Mouse (Mus musculus) layer of hippocampus, postnatal 25 days (tissue): ENCODE measurements around the gene Celf2. TPM values are rescaled to one million over a fixed set of nuclear protein-coding genes. Genes with fewer than 3 reads are reported as not detected.

ENCODE experiments used
- DNase-seq, 2 experiments: peaks; one replicate each; pipeline ENCODE4 v3.0.0; 2022; ENCODE audit warnings: mixed read lengths in 2 of 2, low spot score in 1 of 2; ENCODE audit errors: extremely low spot score in 1 of 2
- total RNA-seq, 2 experiments: library from RNA; stranded (reverse); gene quantifications; 2 replicates each; pipeline ENCODE4 v1.2.3; 2021

The Celf2 gene
- total RNA-seq, 2 experiments from 2014 or later, result 405 to 532 TPM

- no peak for DNase-seq
Observed at GRCm38 (mm10) chr2:6794858-6795257, 714.5 kb downstream of the Celf2 start.

- no peak for DNase-seq
Observed at GRCm38 (mm10) chr2:6790876-6791275, 718.5 kb downstream of the Celf2 start.

GRCm38 (mm10) chr2:6786494-6787144 lies 722.7 kb downstream of the Celf2 start:
- DNase-seq, result no peak

DNA sequence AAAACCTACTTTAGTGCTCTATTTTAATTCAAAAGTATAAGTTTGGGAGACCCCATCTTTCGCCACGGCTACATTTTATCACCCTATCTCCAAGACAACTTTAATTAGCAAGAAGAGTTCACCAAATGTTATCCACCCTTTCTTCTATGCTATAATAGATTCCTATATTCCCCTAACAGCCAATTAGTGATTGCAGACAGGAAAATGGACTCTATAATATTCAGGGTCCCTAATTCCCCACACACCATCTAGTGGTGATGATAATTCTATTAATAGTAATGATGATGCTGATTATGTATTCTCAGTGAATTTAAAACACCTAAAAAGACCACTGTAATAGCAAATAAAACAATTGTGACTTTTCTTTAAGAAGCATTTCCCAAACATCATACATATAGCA lies 739.1 kb downstream of the Celf2 start:
- DNase-seq, result no peak

GRCm38 (mm10) chr2:6762381-6762780 lies 747.0 kb downstream of the Celf2 start:
- no peak for DNase-seq

GRCm38 (mm10) chr2:6743173-6743572 lies 766.2 kb downstream of the Celf2 start:
- DNase-seq, result no peak

GRCm38 (mm10) chr2:6739998-6740668 lies 769.2 kb downstream of the Celf2 start:
- DNase-seq, result no peak

GRCm38 (mm10) chr2:6732026-6732425 lies 777.3 kb downstream of the Celf2 start:
- DNase-seq, result no peak

- DNase-seq, result no peak
Observed at GRCm38 (mm10) chr2:6730860-6731259, 778.5 kb downstream of the Celf2 start.

DNA sequence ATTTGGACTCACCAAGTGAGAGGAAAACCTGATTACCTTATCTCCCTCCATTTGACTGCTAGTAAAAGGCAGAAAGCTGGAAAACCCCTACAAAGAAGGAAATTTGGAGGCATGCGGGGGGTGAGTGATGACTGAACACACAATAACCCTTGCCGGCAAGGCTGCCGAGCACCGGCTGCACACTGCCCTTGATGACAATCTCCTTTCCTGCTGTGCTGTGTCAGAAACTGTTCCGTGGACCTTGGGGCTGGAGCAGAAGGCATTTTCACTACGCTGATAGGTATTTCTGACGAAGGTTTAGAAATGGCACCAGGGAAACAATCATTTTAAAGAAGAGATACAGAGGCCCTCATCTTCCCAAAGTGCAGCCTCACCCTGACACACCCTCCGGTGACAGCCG lies 779.4 kb downstream of the Celf2 start:
- DNase-seq, result no peak

- DNase-seq, result no peak
Observed at GRCm38 (mm10) chr2:6728840-6729252, 780.5 kb downstream of the Celf2 start.

- DNase-seq, result no peak
Observed at GRCm38 (mm10) chr2:6727366-6727765, 782.0 kb downstream of the Celf2 start.

DNA sequence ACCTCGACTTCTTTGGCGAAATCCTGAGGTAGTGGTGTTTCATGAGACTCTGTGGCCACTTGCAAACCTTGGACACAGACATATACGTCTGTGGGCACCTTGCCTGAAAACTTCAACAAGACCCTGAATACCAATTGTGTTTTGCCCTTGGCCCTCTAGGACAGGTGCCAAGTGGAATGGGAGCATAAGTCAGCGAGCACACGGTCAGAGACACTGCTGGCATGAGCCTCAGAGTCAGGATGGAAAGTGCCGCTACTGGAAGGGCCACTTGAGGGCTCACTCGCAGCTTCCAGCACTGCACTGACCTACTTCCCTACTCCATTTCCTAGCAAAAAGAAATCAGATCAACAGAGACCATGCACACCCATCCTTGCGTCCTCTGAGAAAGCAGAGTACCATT lies 783.3 kb downstream of the Celf2 start:
- no peak for DNase-seq

DNA sequence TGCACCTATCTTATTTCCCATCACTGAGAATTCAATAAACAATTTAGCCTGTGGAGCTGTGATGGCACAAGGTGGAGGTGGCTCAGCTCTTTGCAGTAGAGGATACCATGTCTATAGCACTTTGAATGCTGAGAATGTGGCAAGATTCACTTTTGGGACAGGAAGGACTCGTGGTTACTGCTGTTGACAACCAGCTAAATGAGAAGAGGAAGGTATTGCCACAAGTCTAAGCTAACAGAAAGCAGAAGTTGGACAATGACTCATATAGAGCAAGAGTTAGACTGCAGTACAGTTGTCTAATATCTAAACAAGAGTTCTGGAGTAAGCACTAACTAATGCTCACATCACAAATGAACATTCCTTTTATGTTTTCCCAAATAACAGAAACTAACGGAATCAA lies 785.8 kb downstream of the Celf2 start:
- DNase-seq, result no peak

DNA sequence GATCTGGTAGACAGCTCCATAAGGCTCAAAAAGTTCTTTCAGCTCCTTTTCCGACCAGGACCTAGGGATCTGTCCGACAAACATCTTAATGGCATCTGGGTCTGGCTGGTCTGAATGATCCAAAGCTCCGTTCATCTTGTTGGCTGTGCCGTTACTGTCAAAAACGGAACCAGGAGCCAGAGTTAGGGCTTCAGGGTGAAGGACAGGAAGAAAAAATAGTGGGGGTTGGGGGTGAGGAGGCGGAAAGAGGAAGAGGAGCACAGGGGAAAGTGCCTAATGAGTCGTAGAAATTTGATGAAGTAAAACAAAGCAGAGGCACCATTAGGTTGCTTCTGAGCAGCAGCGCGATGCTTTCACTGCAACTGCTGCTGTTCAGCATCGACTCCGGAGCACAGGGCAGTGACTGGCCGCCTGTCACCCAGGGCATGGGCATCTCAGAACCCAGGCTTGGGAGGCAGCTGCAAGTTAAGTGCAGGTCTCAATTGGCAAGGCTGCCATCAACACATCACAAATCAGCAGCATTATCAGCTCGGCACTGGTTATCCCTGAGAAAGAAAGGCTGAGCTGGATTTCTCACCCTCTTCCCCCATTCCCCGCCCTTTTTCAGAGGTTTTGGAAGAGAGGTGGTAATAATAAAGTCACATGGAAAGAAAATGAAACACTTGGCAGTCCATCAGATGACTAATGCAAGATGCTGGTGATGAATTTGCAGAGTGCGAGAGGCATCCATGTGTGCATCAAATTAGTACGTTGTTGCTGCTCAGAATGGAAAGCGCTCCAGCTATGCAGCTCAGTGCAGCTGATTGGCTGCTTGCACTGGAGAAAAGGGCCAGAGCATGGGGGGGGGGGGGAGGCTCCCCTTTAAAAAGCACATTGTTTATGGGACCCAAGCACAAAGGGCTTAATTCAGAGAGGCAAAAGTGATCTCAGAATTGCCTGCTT lies 787.6 kb downstream of the Celf2 start:
- DNase-seq, result no peak

GRCm38 (mm10) chr2:6720753-6721459 lies 788.5 kb downstream of the Celf2 start:
- DNase-seq, result no peak

- DNase-seq, result no peak
Observed at GRCm38 (mm10) chr2:6718864-6719263, 790.5 kb downstream of the Celf2 start.

DNA sequence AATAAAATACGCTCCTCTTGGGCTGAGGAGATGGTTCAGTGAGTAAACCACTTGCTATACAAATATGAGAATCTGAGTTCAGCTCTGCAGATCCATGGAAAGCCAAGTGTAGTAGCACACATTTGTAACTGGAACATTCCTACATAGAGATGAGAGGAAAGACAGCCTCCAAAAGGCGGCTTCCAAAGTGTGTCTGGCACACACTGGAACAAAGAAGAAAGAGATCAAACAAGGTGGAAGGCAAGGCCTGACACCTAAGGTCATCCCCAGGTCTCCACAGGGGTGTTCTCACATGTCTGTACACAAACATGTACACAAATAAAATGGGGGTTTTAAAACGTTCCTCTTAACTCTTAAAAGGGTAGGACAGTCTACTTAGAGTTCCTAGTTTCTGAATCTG lies 791.4 kb downstream of the Celf2 start:
- DNase-seq, result no peak

- no peak for DNase-seq
Observed at GRCm38 (mm10) chr2:6715562-6715961, 793.8 kb downstream of the Celf2 start.

GRCm38 (mm10) chr2:6713529-6713928 lies 795.8 kb downstream of the Celf2 start:
- DNase-seq, result no peak
